ENCODE assay signal across 21 mouse cellular contexts in genomic region chr9:117957195-117957594, GRCm38 (mm10).
DNase-seq lines count a peak whose midpoint lies in the region; ATAC-seq and TF ChIP-seq lines count a peak whose summit lies in the region.
"Had no signal": no experiment of that assay in that cellular context is flagged by ENCODE, and none has a peak within 500 bp of the region (broad histone marks: within the 10 kb centered on the region; RNA-seq: fewer than 3 reads in every experiment).

No protein-coding gene starts in this region.

- DNase-seq in forebrain, embryonic 10.5 days (ENCODE audit: extremely low spot score, low spot score) = no peak
- DNase-seq in intestine, embryonic 14.5 days (ENCODE audit: low spot score) = no peak
- no peak for DNase-seq in lung, postnatal 14 days
- no peak for DNase-seq in thymus, adult 2 months
- DNase-seq: adrenal gland, postnatal 14 days; cerebellum, adult 11 months; cerebellum, postnatal 10 days; right cerebral cortex, postnatal 4 days; thymus, postnatal 36 days had no signal

- no peak for TF ChIP-seq CTCF in intestine, postnatal 0 days (IDR thresholded peaks at IDR 0.05; ENCODE audit: low read depth)
- no peak for TF ChIP-seq CTCF in thymus, adult 2 months (IDR thresholded peaks at IDR 0.05; ENCODE audit: borderline replicate concordance, control insufficient read depth, extremely low read depth, insufficient read depth, low read length, poor library complexity)

- H3K27ac ChIP-seq in forebrain, embryonic 10.5 days = peak overlapping the region; percentile 64; the same call in 1 of the 2 replicates
- no peak overlapping the region for H3K27ac ChIP-seq in forebrain, embryonic 15.5 days (replicated peaks)
- peak overlapping the region; percentile 75 for H3K27ac ChIP-seq in intestine, embryonic 14.5 days (ENCODE audit: low read depth)
- H3K27ac ChIP-seq in intestine, postnatal 0 days (ENCODE audit: low read depth, low read length) = no peak overlapping the region
- H3K27ac ChIP-seq in lung, embryonic 15.5 days = peak overlapping the region; percentile 88
- H3K27ac ChIP-seq in intestine, embryonic 16.5 days (ENCODE audit: low read length) = peak overlapping the region; percentile 69
- H3K27ac ChIP-seq in thymus, adult 2 months (ENCODE audit: control insufficient read depth, insufficient read depth, low read length) = no peak overlapping the region
- H3K27ac ChIP-seq: embryonic facial prominence, embryonic 12.5 days; limb, embryonic 10.5 days; midbrain, embryonic 13.5 days had no signal

- WGBS in forebrain, embryonic 10.5 days = 83% methylated on average over 2 of the region's 2 CpGs
- 55% methylated on average over 2 of the region's 2 CpGs for WGBS in forebrain, embryonic 15.5 days
- WGBS in intestine, embryonic 14.5 days = 29% methylated on average over 2 of the region's 2 CpGs
- WGBS in intestine, postnatal 0 days = 60% methylated on average over 2 of the region's 2 CpGs
- WGBS in lung, embryonic 15.5 days = 40% methylated on average over 2 of the region's 2 CpGs
- whole genome bisulfite sequencing in intestine, embryonic 16.5 days = 43% methylated on average over 2 of the region's 2 CpGs
- WGBS in thymus, adult 2 months = 91% methylated on average over 2 of the region's 2 CpGs

- TF ChIP-seq POLR2A in thymus, adult 2 months (IDR thresholded peaks at IDR 0.05; ENCODE audit: control insufficient read depth, extremely low read depth, insufficient read depth, low read length, poor library complexity) = no peak

- no peaks in the 10 kb centered on the region for H3K9me3 ChIP-seq in forebrain, embryonic 10.5 days
- no peaks in the 10 kb centered on the region for H3K9me3 ChIP-seq in forebrain, embryonic 15.5 days
- H3K9me3 ChIP-seq in intestine, embryonic 14.5 days (ENCODE audit: control insufficient read depth, low read length) = no peaks in the 10 kb centered on the region
- H3K9me3 ChIP-seq in intestine, postnatal 0 days (ENCODE audit: control insufficient read depth) = no peaks in the 10 kb centered on the region
- no peaks in the 10 kb centered on the region for H3K9me3 ChIP-seq in lung, embryonic 15.5 days
- no peaks in the 10 kb centered on the region for H3K9me3 ChIP-seq in intestine, embryonic 16.5 days (ENCODE audit: control insufficient read depth, low read length)
- H3K9me3 ChIP-seq: embryonic facial prominence, embryonic 12.5 days; heart, embryonic 13.5 days; limb, embryonic 10.5 days; midbrain, embryonic 13.5 days had no signal

- H3K4me3 ChIP-seq in forebrain, embryonic 10.5 days = no peak overlapping the region
- H3K4me3 ChIP-seq in forebrain, embryonic 15.5 days = no peak overlapping the region
- H3K4me3 ChIP-seq in intestine, embryonic 14.5 days (ENCODE audit: low read depth, low read length) = no peak overlapping the region
- H3K4me3 ChIP-seq in intestine, postnatal 0 days (ENCODE audit: low read depth, low read length) = no peak overlapping the region
- no peak overlapping the region for H3K4me3 ChIP-seq in lung, embryonic 15.5 days
- no peak overlapping the region for H3K4me3 ChIP-seq in intestine, embryonic 16.5 days (ENCODE audit: low read length)
- no peak overlapping the region for H3K4me3 ChIP-seq in thymus, adult 2 months (ENCODE audit: control insufficient read depth, insufficient read depth, low read length)
- H3K4me3 ChIP-seq: embryonic facial prominence, embryonic 12.5 days; heart, embryonic 13.5 days; limb, embryonic 10.5 days; midbrain, embryonic 13.5 days had no signal

- no peak overlapping the region for H3K9ac ChIP-seq in forebrain, embryonic 15.5 days (replicated peaks)
- H3K9ac ChIP-seq in intestine, embryonic 14.5 days (ENCODE audit: low read length) = no peak overlapping the region
- H3K9ac ChIP-seq in intestine, postnatal 0 days (ENCODE audit: low read depth, low read length) = no peak overlapping the region
- H3K9ac ChIP-seq in lung, embryonic 15.5 days = no peak overlapping the region
- no peak overlapping the region for H3K9ac ChIP-seq in intestine, embryonic 16.5 days (ENCODE audit: low read depth, low read length)
- H3K9ac ChIP-seq: embryonic facial prominence, embryonic 12.5 days; heart, embryonic 13.5 days; midbrain, embryonic 13.5 days had no signal

- H3K36me3 ChIP-seq in forebrain, embryonic 10.5 days (replicated peaks) = no peaks in the 10 kb centered on the region
- H3K36me3 ChIP-seq in forebrain, embryonic 15.5 days = no peaks in the 10 kb centered on the region
- no peaks in the 10 kb centered on the region for H3K36me3 ChIP-seq in intestine, embryonic 14.5 days (ENCODE audit: control insufficient read depth, insufficient read depth, low read length)
- no peaks in the 10 kb centered on the region for H3K36me3 ChIP-seq in intestine, postnatal 0 days (ENCODE audit: control insufficient read depth, insufficient read depth)
- H3K36me3 ChIP-seq in lung, embryonic 15.5 days = no peaks in the 10 kb centered on the region
- no peaks in the 10 kb centered on the region for H3K36me3 ChIP-seq in intestine, embryonic 16.5 days (ENCODE audit: control insufficient read depth, insufficient read depth, low read length)
- H3K36me3 ChIP-seq in thymus, adult 2 months (ENCODE audit: control insufficient read depth, insufficient read depth, low read length) = no peaks in the 10 kb centered on the region
- H3K36me3 ChIP-seq: embryonic facial prominence, embryonic 12.5 days; heart, embryonic 13.5 days; limb, embryonic 10.5 days; midbrain, embryonic 13.5 days had no signal

- no peak for ATAC-seq in forebrain, embryonic 15.5 days (replicated peaks)
- no peak for ATAC-seq in intestine, embryonic 14.5 days (replicated peaks; ENCODE audit: low FRiP score, low TSS enrichment, low read depth)
- ATAC-seq in intestine, postnatal 0 days = no peak
- peak; percentile 57; the same call in 1 of the 2 replicates for ATAC-seq in lung, embryonic 15.5 days (ENCODE audit: borderline replicate concordance, extremely low read depth, low FRiP score, low TSS enrichment)
- ATAC-seq in intestine, embryonic 16.5 days = no peak
- ATAC-seq: forebrain, embryonic 16.5 days; inflammation-experienced regulatory T-cells, adult 6 months; midbrain, embryonic 13.5 days had no signal

- H3K27me3 ChIP-seq in forebrain, embryonic 10.5 days (ENCODE audit: poor library complexity, severe bottlenecking) = no peaks in the 10 kb centered on the region
- no peaks in the 10 kb centered on the region for H3K27me3 ChIP-seq in forebrain, embryonic 15.5 days
- no peaks in the 10 kb centered on the region for H3K27me3 ChIP-seq in intestine, embryonic 14.5 days (replicated peaks; ENCODE audit: control insufficient read depth, insufficient read depth, low read length)
- H3K27me3 ChIP-seq in intestine, postnatal 0 days (replicated peaks; ENCODE audit: control insufficient read depth, insufficient read depth, low read length) = no peaks in the 10 kb centered on the region
- no peaks in the 10 kb centered on the region for H3K27me3 ChIP-seq in lung, embryonic 15.5 days
- H3K27me3 ChIP-seq in intestine, embryonic 16.5 days (replicated peaks; ENCODE audit: control insufficient read depth, insufficient read depth, low read length) = no peaks in the 10 kb centered on the region
- no peaks in the 10 kb centered on the region for H3K27me3 ChIP-seq in thymus, adult 2 months (ENCODE audit: control insufficient read depth, insufficient read depth, low read length)
- H3K27me3 ChIP-seq: embryonic facial prominence, embryonic 12.5 days; heart, embryonic 13.5 days; midbrain, embryonic 13.5 days; Patski had no signal

- peaks cover 17% of the 10 kb centered on the region for H3K4me1 ChIP-seq in forebrain, embryonic 10.5 days
- H3K4me1 ChIP-seq in forebrain, embryonic 15.5 days = 0 out of 2 replicates have a peak, but pooled peaks cover 8% of the 10 kb centered on the region
- H3K4me1 ChIP-seq in intestine, embryonic 14.5 days (replicated peaks; ENCODE audit: control insufficient read depth, insufficient read depth, low read length) = peaks cover 7% of the 10 kb centered on the region
- 0 out of 2 replicates have a peak, but pooled peaks cover 4% of the 10 kb centered on the region for H3K4me1 ChIP-seq in intestine, postnatal 0 days (replicated peaks; ENCODE audit: control insufficient read depth, insufficient read depth, low read length)
- peaks cover 14% of the 10 kb centered on the region for H3K4me1 ChIP-seq in lung, embryonic 15.5 days
- H3K4me1 ChIP-seq in intestine, embryonic 16.5 days (ENCODE audit: control insufficient read depth, insufficient read depth, low read length) = peaks cover 3% of the 10 kb centered on the region; the same call in 1 of the 2 replicates
- H3K4me1 ChIP-seq in thymus, adult 2 months (replicated peaks; ENCODE audit: control insufficient read depth, insufficient read depth, low read length) = no peaks in the 10 kb centered on the region

- no peak overlapping the region for H3K4me2 ChIP-seq in forebrain, embryonic 15.5 days (replicated peaks)
- H3K4me2 ChIP-seq in intestine, embryonic 14.5 days (ENCODE audit: low read length) = no peak overlapping the region
- no peak overlapping the region for H3K4me2 ChIP-seq in intestine, postnatal 0 days (replicated peaks; ENCODE audit: low read depth)
- H3K4me2 ChIP-seq in lung, embryonic 15.5 days = no peak overlapping the region
- no peak overlapping the region for H3K4me2 ChIP-seq in intestine, embryonic 16.5 days (ENCODE audit: low read depth, low read length)
- H3K4me2 ChIP-seq: embryonic facial prominence, embryonic 12.5 days; heart, embryonic 13.5 days; liver, embryonic 11.5 days; midbrain, embryonic 13.5 days had no signal

Comparison
In these comparisons a context has a peak if more than half of its experiments do, and no peak if none do; other contexts are left out.
1. H3K27ac ChIP-seq: peak in forebrain, embryonic 10.5 days (single experiment), intestine, embryonic 14.5 days (single experiment), lung, embryonic 15.5 days (single experiment) and intestine, embryonic 16.5 days (single experiment); none in forebrain, embryonic 15.5 days (single experiment), intestine, postnatal 0 days (single experiment) and thymus, adult 2 months (single experiment).